Mouse (Mus musculus) liver, adult 2 months (tissue): ENCODE measurements around the gene Ccdc7a.

Source experiments
- CTCF ChIP-seq: fragments of 200-500 bp; IDR thresholded peaks from 2 replicates; pipeline ENCODE4 v1.5.1; 2011; ENCODE audit warnings: low read depth, low read length, control low read depth
- POLR2A ChIP-seq: fragments of 200-500 bp; IDR thresholded peaks from 2 replicates; pipeline ENCODE4 v1.6.1; 2011; ENCODE audit warnings: low read length, control low read depth; ENCODE audit not compliant: insufficient read depth; ENCODE audit errors: extremely low read depth

GRCm38 (mm10) chr8:128991389-128991788 is 73.9 kb downstream of the Ccdc7a start:
- no peak for TF ChIP-seq POLR2A
- no peak for TF ChIP-seq CTCF
